Mouse (Mus musculus) hindbrain, embryonic 11.5 days (tissue): ENCODE data around the gene Tgoln1. TPM values are rescaled to one million over a fixed set of nuclear protein-coding genes. Genes with fewer than 3 reads are reported as not detected.
A peak's percentile ranks its signal among the peaks of the same experiment; 100 is the strongest.

Experiments used
- ATAC-seq: fragments of 200-750 bp; cut with Nextera tagmentation; 2 replicates; pipeline ENCODE4 v1.8.0; 2017; ENCODE audit warnings: mild to moderate bottlenecking, moderate TSS enrichment, moderate library complexity; ENCODE audit not compliant: low FRiP score
- DNase-seq: peaks from one replicate; pipeline ENCODE4 v3.0.0-alpha.2; 2015; ENCODE audit warnings: low spot score
- H3K27ac ChIP-seq: fragments of 300-500 bp; sonication (generic); 2 replicates; pipeline ENCODE4 v1.5.1; 2014; ENCODE audit warnings: mild to moderate bottlenecking, low read depth, low read length
- H3K27me3 ChIP-seq: fragments of 300-500 bp; sonication (generic); 2 replicates; pipeline ENCODE4 v1.6.1; 2014; ENCODE audit warnings: mild to moderate bottlenecking, low read length, moderate library complexity, mixed read lengths; ENCODE audit not compliant: control insufficient read depth, insufficient read depth
- H3K36me3 ChIP-seq: fragments of 300-500 bp; sonication (generic); 2 replicates; pipeline ENCODE4 v1.6.1; 2014; ENCODE audit warnings: mild to moderate bottlenecking, low read length, moderate library complexity, mixed read lengths; ENCODE audit not compliant: control insufficient read depth, insufficient read depth
- H3K4me1 ChIP-seq: fragments of 300-500 bp; sonication (generic); replicated peaks from 2 replicates; pipeline ENCODE4 v1.6.1; 2014; ENCODE audit warnings: low read length, mixed read lengths; ENCODE audit not compliant: control insufficient read depth, insufficient read depth
- H3K4me2 ChIP-seq: fragments of 300-500 bp; sonication (generic); replicated peaks from 2 replicates; pipeline ENCODE4 v1.6.1; 2014; ENCODE audit warnings: mild to moderate bottlenecking, low read depth, low read length
- H3K4me3 ChIP-seq: fragments of 300-500 bp; sonication (generic); 2 replicates; pipeline ENCODE4 v1.5.1; 2014; ENCODE audit warnings: low read depth, low read length
- H3K9ac ChIP-seq: fragments of 300-500 bp; sonication (generic); 2 replicates; pipeline ENCODE4 v1.6.1; 2014; ENCODE audit warnings: low read depth, low read length
- H3K9me3 ChIP-seq: fragments of 300-500 bp; sonication (generic); 2 replicates; pipeline ENCODE4 v1.6.1; 2016; ENCODE audit warnings: low read length; ENCODE audit not compliant: control insufficient read depth
- WGBS: fragments of 180-500 bp; shearing (Covaris S2); extraction: QIAGEN DNeasy Blood & Tissue Kit; methylation state at CpG from one replicate; pipeline ENCODE4 v1.1.7; 2014; 5-methylcytosine and 5-hydroxymethylcytosine counted together
- polyA plus RNA-seq: library from polyadenylated mRNA; unstranded; fragments of >200 nt; fragmentation: Nextera tagmentation; extraction: Ambion mirVana; gene quantifications from 2 replicates; pipeline ENCODE4 v1.2.1, GENCODE M21; 2014

The Tgoln1 gene
- polyA plus RNA-seq, 1 experiment from 2014 or later = 41.5 TPM

GRCm38 (mm10) chr6:72654355-72654754 lies 37.6 kb upstream of the Tgoln1 start:
- H3K27ac ChIP-seq = no peak overlapping the region
- no peaks in the 10 kb centered on the region for H3K9me3 ChIP-seq
- no peak overlapping the region for H3K9ac ChIP-seq
- no peaks in the 10 kb centered on the region for H3K27me3 ChIP-seq
- DNase-seq (no peak), ATAC-seq (no peak)
- H3K4me1 ChIP-seq = no peaks in the 10 kb centered on the region
- no peak overlapping the region for H3K4me2 ChIP-seq
- H3K36me3 ChIP-seq = no peaks in the 10 kb centered on the region
- no peak overlapping the region for H3K4me3 ChIP-seq
- 91% methylated on average over 6 of the region's 6 CpGs for WGBS

GRCm38 (mm10) chr6:72653419-72653818 lies 36.6 kb upstream of the Tgoln1 start:
- Histone ChIP-seq H3K9ac (no peak overlapping the region), H3K4me1 (no peaks in the 10 kb centered on the region), H3K27me3 (no peaks in the 10 kb centered on the region), H3K9me3 (no peaks in the 10 kb centered on the region), H3K27ac (no peak overlapping the region), H3K4me2 (no peak overlapping the region), H3K4me3 (no peak overlapping the region), H3K36me3 (no peaks in the 10 kb centered on the region)
- ATAC-seq (no peak), DNase-seq (no peak)
- WGBS = 95% methylated on average over 7 of the region's 7 CpGs

- no peak overlapping the region for H3K9ac ChIP-seq
- H3K4me1 ChIP-seq = no peaks in the 10 kb centered on the region
- H3K36me3 ChIP-seq = no peaks in the 10 kb centered on the region
- H3K9me3 ChIP-seq = no peaks in the 10 kb centered on the region
- DNase-seq = no peak
- no peak overlapping the region for H3K27ac ChIP-seq
- no peak overlapping the region for H3K4me2 ChIP-seq
- WGBS = 82% methylated on average over 10 of the region's 10 CpGs
- no peak for ATAC-seq
- H3K27me3 ChIP-seq = no peaks in the 10 kb centered on the region
- H3K4me3 ChIP-seq = no peak overlapping the region
Measured at GRCm38 (mm10) chr6:72650338-72650851, 33.6 kb upstream of the Tgoln1 start.

- Histone ChIP-seq H3K4me3 (no peak overlapping the region), H3K27me3 (no peaks in the 10 kb centered on the region), H3K36me3 (no peaks in the 10 kb centered on the region), H3K9ac (no peak overlapping the region), H3K27ac (no peak overlapping the region), H3K4me2 (no peak overlapping the region), H3K9me3 (no peaks in the 10 kb centered on the region), H3K4me1 (no peaks in the 10 kb centered on the region)
- 66% methylated on average over 12 of the region's 12 CpGs for WGBS
- ATAC-seq (no peak), DNase-seq (no peak)
Measured at GRCm38 (mm10) chr6:72648002-72648595, 31.3 kb upstream of the Tgoln1 start.

GRCm38 (mm10) chr6:72647383-72647820 lies 30.6 kb upstream of the Tgoln1 start:
- no peaks in the 10 kb centered on the region for H3K36me3 ChIP-seq
- peak; percentile 83 for DNase-seq
- H3K27me3 ChIP-seq = no peaks in the 10 kb centered on the region
- no peaks in the 10 kb centered on the region for H3K4me1 ChIP-seq
- no peak overlapping the region for H3K4me3 ChIP-seq
- no peak overlapping the region for H3K4me2 ChIP-seq
- H3K9ac ChIP-seq = no peak overlapping the region
- peak; percentile 61 for ATAC-seq
- no peaks in the 10 kb centered on the region for H3K9me3 ChIP-seq
- WGBS = 58% methylated on average over 10 of the region's 10 CpGs
- no peak overlapping the region for H3K27ac ChIP-seq

- DNase-seq = no peak
Measured at GRCm38 (mm10) chr6:72645364-72645763, 28.6 kb upstream of the Tgoln1 start.

GRCm38 (mm10) chr6:72644576-72644975 lies 27.8 kb upstream of the Tgoln1 start:
- H3K9ac ChIP-seq = no peak overlapping the region
- no peak for DNase-seq
- no peaks in the 10 kb centered on the region for H3K36me3 ChIP-seq
- no peak overlapping the region for H3K4me3 ChIP-seq
- no peak overlapping the region for H3K27ac ChIP-seq
- no peaks in the 10 kb centered on the region for H3K9me3 ChIP-seq
- no peaks in the 10 kb centered on the region for H3K27me3 ChIP-seq
- H3K4me2 ChIP-seq = no peak overlapping the region
- no peaks in the 10 kb centered on the region for H3K4me1 ChIP-seq
- 84% methylated on average over 4 of the region's 4 CpGs for WGBS
- no peak for ATAC-seq

More at GRCm38 (mm10) chr6:72645364-72645763, 28.6 kb upstream of the Tgoln1 start:
- ATAC-seq = no peak
- Histone ChIP-seq H3K4me3 (no peak overlapping the region), H3K36me3 (no peaks in the 10 kb centered on the region), H3K27ac (no peak overlapping the region), H3K27me3 (no peaks in the 10 kb centered on the region), H3K4me1 (no peaks in the 10 kb centered on the region), H3K9ac (no peak overlapping the region), H3K4me2 (no peak overlapping the region), H3K9me3 (no peaks in the 10 kb centered on the region)
- 87% methylated on average over 7 of the region's 7 CpGs for WGBS

- H3K4me1 ChIP-seq = no peaks in the 10 kb centered on the region
- H3K36me3 ChIP-seq = no peaks in the 10 kb centered on the region
- H3K9me3 ChIP-seq = no peaks in the 10 kb centered on the region
- 83% methylated on average over 18 of the region's 18 CpGs for WGBS
- no peak for ATAC-seq
- H3K4me3 ChIP-seq = no peak overlapping the region
- no peaks in the 10 kb centered on the region for H3K27me3 ChIP-seq
- no peak overlapping the region for H3K4me2 ChIP-seq
- H3K27ac ChIP-seq = no peak overlapping the region
- H3K9ac ChIP-seq = no peak overlapping the region
- DNase-seq = no peak
Measured at GRCm38 (mm10) chr6:72641218-72641954, 24.6 kb upstream of the Tgoln1 start.

GRCm38 (mm10) chr6:72636940-72637339 lies 20.1 kb upstream of the Tgoln1 start:
- ATAC-seq (no peak), DNase-seq (no peak)
- Histone ChIP-seq H3K4me3 (no peak overlapping the region), H3K27me3 (no peaks in the 10 kb centered on the region), H3K4me1 (no peaks in the 10 kb centered on the region), H3K9ac (no peak overlapping the region), H3K4me2 (no peak overlapping the region), H3K27ac (no peak overlapping the region), H3K36me3 (no peaks in the 10 kb centered on the region), H3K9me3 (no peaks in the 10 kb centered on the region)
- 76% methylated on average over 3 of the region's 3 CpGs for WGBS
